Mouse (Mus musculus) forebrain, embryonic 10.5 days (tissue): ENCODE measurements around the gene Timm23. TPM values are rescaled to one million over a fixed set of nuclear protein-coding genes. Genes with fewer than 3 reads are reported as not detected.
"Not testable (repeated sequence)": the region's sequence is repeated elsewhere in the genome, so short reads cannot be mapped to it uniquely, and the experiment has no call there.

Source experiments
- DNase-seq: peaks from one replicate; pipeline ENCODE4 v3.0.0-alpha.2; 2017; ENCODE audit warnings: low spot score; ENCODE audit errors: extremely low spot score
- H3K27ac ChIP-seq: fragments of 300-500 bp; sonication (generic); 2 replicates; pipeline ENCODE4 v1.5.1; 2016; ENCODE audit warnings: mild to moderate bottlenecking
- H3K27me3 ChIP-seq: fragments of 300-500 bp; sonication (generic); 2 replicates; pipeline ENCODE4 v1.6.1; 2016; ENCODE audit warnings: mild to moderate bottlenecking; ENCODE audit not compliant: poor library complexity, severe bottlenecking
- H3K36me3 ChIP-seq: fragments of 300-500 bp; sonication (generic); replicated peaks from 2 replicates; pipeline ENCODE4 v1.6.1; 2016; ENCODE audit warnings: mild to moderate bottlenecking, moderate library complexity
- H3K4me1 ChIP-seq: fragments of 300-500 bp; sonication (generic); 2 replicates; pipeline ENCODE4 v1.6.1; 2016
- H3K4me3 ChIP-seq: fragments of 300-500 bp; sonication (generic); 2 replicates; pipeline ENCODE4 v1.5.1; 2016; ENCODE audit warnings: mild to moderate bottlenecking, moderate library complexity
- H3K9me3 ChIP-seq: fragments of 300-500 bp; sonication (generic); 2 replicates; pipeline ENCODE4 v1.6.1; 2016; ENCODE audit warnings: mild to moderate bottlenecking, moderate library complexity
- WGBS: fragments of 180-500 bp; shearing (Covaris S2); methylation state at CpG from one replicate; pipeline ENCODE4 v1.1.7; 2016; 5-methylcytosine and 5-hydroxymethylcytosine counted together
- polyA plus RNA-seq: library from polyadenylated mRNA; unstranded; fragments of >200 nt; fragmentation: Nextera tagmentation; extraction: Ambion mirVana; gene quantifications from 2 replicates; pipeline ENCODE4 v1.2.1, GENCODE M21; 2016

Gene Timm23
- polyA plus RNA-seq, result 356 and 363 TPM in 2 replicates

- Histone ChIP-seq H3K36me3 (peaks cover 39% of the 10 kb centered on the region), H3K9me3 (peaks cover 7% of the 10 kb centered on the region), H3K4me3 (peak within 1 kb of the TSS; percentile 98), H3K27ac (peak within 1 kb of the TSS; percentile 90), H3K4me1 (peaks cover 26% of the 10 kb centered on the region), H3K27me3 (no peaks in the 10 kb centered on the region)
- under 1% methylated on average over 77 of the region's 77 CpGs for WGBS
- peak; percentile 89 for DNase-seq
Measured at GRCm38 (mm10) chr14:32201791-32202451, at the start of gene Timm23, which contains the start of gene Parg. Gene Timm23, minus strand, starts transcription at chr14:32201898. Gene Parg, plus strand, starts transcription at chr14:32201949.

GRCm38 (mm10) chr14:32249616-32250015 lies 47.9 kb upstream of the Timm23 start:
- peaks cover 28% of the 10 kb centered on the region for H3K36me3 ChIP-seq
- peaks cover 5% of the 10 kb centered on the region for H3K4me1 ChIP-seq
- H3K9me3 ChIP-seq, result no peaks in the 10 kb centered on the region
- H3K27me3 ChIP-seq, result no peaks in the 10 kb centered on the region
- 93% methylated on average over 6 of the region's 6 CpGs for WGBS
- H3K4me3 ChIP-seq, result no peak overlapping the region
- DNase-seq, result no peak
- H3K27ac ChIP-seq, result no peak overlapping the region

GRCm38 (mm10) chr14:32246019-32246418 lies 44.3 kb upstream of the Timm23 start:
- no peak overlapping the region for H3K27ac ChIP-seq
- WGBS, result 53% methylated on average over 2 of the region's 2 CpGs
- peaks cover 35% of the 10 kb centered on the region for H3K36me3 ChIP-seq
- DNase-seq, result no peak
- H3K4me3 ChIP-seq, result no peak overlapping the region
- no peaks in the 10 kb centered on the region for H3K9me3 ChIP-seq
- H3K27me3 ChIP-seq, result no peaks in the 10 kb centered on the region
- H3K4me1 ChIP-seq, result peaks cover 5% of the 10 kb centered on the region

- 83% methylated on average over 4 of the region's 4 CpGs for WGBS
Measured at GRCm38 (mm10) chr14:32242401-32242800, 40.7 kb upstream of the Timm23 start.

GRCm38 (mm10) chr14:32228996-32229395 lies 27.3 kb upstream of the Timm23 start:
- Histone ChIP-seq H3K27me3 (no peaks in the 10 kb centered on the region), H3K4me3 (no peak overlapping the region), H3K4me1 (no peaks in the 10 kb centered on the region), H3K9me3 (no peaks in the 10 kb centered on the region), H3K36me3 (peaks cover 21% of the 10 kb centered on the region), H3K27ac (no peak overlapping the region)
- peak; percentile 24 for DNase-seq
- 2% methylated on average over 2 of the region's 2 CpGs for WGBS

More at GRCm38 (mm10) chr14:32242401-32242800, 40.7 kb upstream of the Timm23 start:
- no peak overlapping the region for H3K4me3 ChIP-seq
- DNase-seq, result no peak
- no peaks in the 10 kb centered on the region for H3K27me3 ChIP-seq
- H3K4me1 ChIP-seq, result peaks cover 5% of the 10 kb centered on the region
- H3K9me3 ChIP-seq, result no peaks in the 10 kb centered on the region
- peaks cover 42% of the 10 kb centered on the region for H3K36me3 ChIP-seq
- H3K27ac ChIP-seq, result no peak overlapping the region

- Histone ChIP-seq H3K27ac (no peak overlapping the region), H3K4me1 (no peaks in the 10 kb centered on the region), H3K27me3 (no peaks in the 10 kb centered on the region), H3K4me3 (no peak overlapping the region), H3K36me3 (peaks cover 24% of the 10 kb centered on the region), H3K9me3 (no peaks in the 10 kb centered on the region)
- no peak for DNase-seq
Measured at GRCm38 (mm10) chr14:32226601-32227000, 24.9 kb upstream of the Timm23 start.

GRCm38 (mm10) chr14:32201354-32201753 lies 344 bp downstream of the Timm23 start:
- peak overlapping the region; percentile 98 for H3K4me3 ChIP-seq
- peaks cover 45% of the 10 kb centered on the region for H3K36me3 ChIP-seq
- no peaks in the 10 kb centered on the region for H3K27me3 ChIP-seq
- H3K9me3 ChIP-seq, result peaks cover 7% of the 10 kb centered on the region
- H3K27ac ChIP-seq, result peak overlapping the region; percentile 90
- DNase-seq, result peak; percentile 27
- H3K4me1 ChIP-seq, result peaks cover 26% of the 10 kb centered on the region
- under 1% methylated on average over 26 of the region's 26 CpGs for WGBS

GRCm38 (mm10) chr14:32193557-32193956 lies 8.1 kb downstream of the Timm23 start:
- not testable (repeated sequence) for H3K4me1 ChIP-seq, DNase-seq, H3K27me3 ChIP-seq, H3K27ac ChIP-seq, H3K9me3 ChIP-seq, H3K4me3 ChIP-seq
- peaks cover 97% of the 10 kb centered on the region for H3K36me3 ChIP-seq
- 84% methylated on average over 5 of the region's 5 CpGs for WGBS

- H3K36me3 ChIP-seq, result peaks cover 97% of the 10 kb centered on the region
- no peaks in the 10 kb centered on the region for H3K27me3 ChIP-seq
- WGBS, result 55% methylated on average over 3 of the region's 3 CpGs
- H3K9me3 ChIP-seq, result no peaks in the 10 kb centered on the region
- H3K4me3 ChIP-seq, result no peak overlapping the region
- H3K27ac ChIP-seq, result no peak overlapping the region
- DNase-seq, result peak; percentile 22
- no peaks in the 10 kb centered on the region for H3K4me1 ChIP-seq
Measured at GRCm38 (mm10) chr14:32192437-32192836, 9.3 kb downstream of the Timm23 start.

GRCm38 (mm10) chr14:32191926-32192325 lies 9.8 kb downstream of the Timm23 start:
- H3K9me3 ChIP-seq, result no peaks in the 10 kb centered on the region
- peaks cover 97% of the 10 kb centered on the region for H3K36me3 ChIP-seq
- no peak overlapping the region for H3K27ac ChIP-seq
- H3K4me1 ChIP-seq, result no peaks in the 10 kb centered on the region
- no peaks in the 10 kb centered on the region for H3K27me3 ChIP-seq
- H3K4me3 ChIP-seq, result no peak overlapping the region
- WGBS, result 92% methylated on average over 5 of the region's 5 CpGs
- DNase-seq, result no peak

GRCm38 (mm10) chr14:32190627-32191391 lies 10.9 kb downstream of the Timm23 start:
- Histone ChIP-seq H3K4me1 (no peaks in the 10 kb centered on the region), H3K9me3 (no peaks in the 10 kb centered on the region), H3K4me3 (no peak overlapping the region), H3K36me3 (peaks cover 99% of the 10 kb centered on the region), H3K27me3 (no peaks in the 10 kb centered on the region), H3K27ac (no peak overlapping the region)
- 92% methylated on average over 6 of the region's 6 CpGs for WGBS
- no peak for DNase-seq

GRCm38 (mm10) chr14:32183846-32184245 lies 17.9 kb downstream of the Timm23 start:
- WGBS, result 93% methylated on average over 4 of the region's 4 CpGs

GRCm38 (mm10) chr14:32180861-32181260 lies 20.8 kb downstream of the Timm23 start:
- no peak overlapping the region for H3K27ac ChIP-seq
- no peak for DNase-seq
- no peaks in the 10 kb centered on the region for H3K9me3 ChIP-seq
- H3K4me1 ChIP-seq, result no peaks in the 10 kb centered on the region
- 95% methylated on average over 6 of the region's 6 CpGs for WGBS
- no peaks in the 10 kb centered on the region for H3K27me3 ChIP-seq
- H3K36me3 ChIP-seq, result peaks cover 75% of the 10 kb centered on the region
- H3K4me3 ChIP-seq, result no peak overlapping the region

More at GRCm38 (mm10) chr14:32183846-32184245, 17.9 kb downstream of the Timm23 start:
- no peaks in the 10 kb centered on the region for H3K9me3 ChIP-seq
- peaks cover 94% of the 10 kb centered on the region for H3K36me3 ChIP-seq
- no peak for DNase-seq
- no peak overlapping the region for H3K27ac ChIP-seq
- H3K27me3 ChIP-seq, result no peaks in the 10 kb centered on the region
- H3K4me1 ChIP-seq, result no peaks in the 10 kb centered on the region
- no peak overlapping the region for H3K4me3 ChIP-seq
